Mouse (Mus musculus) splenic B cell, adult 2 months (primary cell): ENCODE measurements at regions not wholly inside any gene's neighbourhood (a gene's known extent, or its start where the extent isn't known, plus 50 kb on each side); places are given as distances from the start of the nearest gene placed in this dataset.

Source experiments
- DNase-seq: peaks from one replicate; pipeline ENCODE4 v3.0.0-alpha.2; 2011; ENCODE audit warnings: low read depth, low spot score
- H3K27me3 ChIP-seq: 2 replicates; pipeline ENCODE4 v1.6.1; 2012; ENCODE audit warnings: mild to moderate bottlenecking, low read length, moderate library complexity, mixed read lengths; ENCODE audit not compliant: control insufficient read depth, poor library complexity, insufficient read depth, severe bottlenecking
- H3K36me3 ChIP-seq: 2 replicates; pipeline ENCODE4 v1.6.1; 2012; ENCODE audit warnings: mild to moderate bottlenecking, low read length, moderate library complexity, mixed read lengths; ENCODE audit not compliant: control insufficient read depth, poor library complexity, insufficient read depth, severe bottlenecking

DNA sequence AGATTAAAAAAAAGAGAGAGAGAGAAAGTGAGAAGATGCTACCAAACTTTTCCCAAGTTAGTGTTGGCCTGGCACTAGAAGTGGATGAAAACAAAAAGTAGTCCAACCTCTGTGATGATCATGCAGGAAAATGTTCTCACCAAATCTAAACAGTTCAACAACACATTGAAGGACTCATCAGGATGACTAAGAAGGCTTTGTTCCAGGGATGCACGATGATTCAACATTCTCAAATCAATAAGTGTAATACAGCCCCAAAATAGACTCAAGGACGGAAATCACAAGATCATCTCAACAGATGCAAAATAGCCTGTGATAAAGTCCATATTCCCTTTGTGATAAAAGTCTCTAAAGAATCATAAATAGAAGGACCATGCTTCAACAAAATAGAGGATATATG, 106.3 kb downstream of the Cysltr2 start:
- Histone ChIP-seq H3K36me3 (no peaks in the 10 kb centered on the region), H3K27me3 (no peaks in the 10 kb centered on the region)
- no peak for DNase-seq

DNA sequence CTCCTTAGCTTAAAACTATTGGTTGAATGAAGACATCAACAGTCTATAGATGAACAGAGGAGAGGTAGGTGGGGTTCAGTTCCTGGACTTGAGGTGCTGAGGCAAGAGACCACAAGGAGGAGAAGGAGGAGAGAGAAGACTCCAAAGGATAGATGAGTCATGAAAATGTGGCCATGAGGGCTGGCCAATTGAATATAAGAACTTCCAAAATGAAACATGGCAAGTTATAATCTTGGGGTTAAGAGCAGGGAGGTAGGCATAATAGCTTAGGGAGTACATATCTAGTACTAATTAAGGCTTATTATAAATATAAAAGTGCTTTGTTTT, 109.9 kb downstream of the Cysltr2 start:
- H3K27me3 ChIP-seq, result no peaks in the 10 kb centered on the region
- H3K36me3 ChIP-seq, result no peaks in the 10 kb centered on the region
- no peak for DNase-seq

DNA sequence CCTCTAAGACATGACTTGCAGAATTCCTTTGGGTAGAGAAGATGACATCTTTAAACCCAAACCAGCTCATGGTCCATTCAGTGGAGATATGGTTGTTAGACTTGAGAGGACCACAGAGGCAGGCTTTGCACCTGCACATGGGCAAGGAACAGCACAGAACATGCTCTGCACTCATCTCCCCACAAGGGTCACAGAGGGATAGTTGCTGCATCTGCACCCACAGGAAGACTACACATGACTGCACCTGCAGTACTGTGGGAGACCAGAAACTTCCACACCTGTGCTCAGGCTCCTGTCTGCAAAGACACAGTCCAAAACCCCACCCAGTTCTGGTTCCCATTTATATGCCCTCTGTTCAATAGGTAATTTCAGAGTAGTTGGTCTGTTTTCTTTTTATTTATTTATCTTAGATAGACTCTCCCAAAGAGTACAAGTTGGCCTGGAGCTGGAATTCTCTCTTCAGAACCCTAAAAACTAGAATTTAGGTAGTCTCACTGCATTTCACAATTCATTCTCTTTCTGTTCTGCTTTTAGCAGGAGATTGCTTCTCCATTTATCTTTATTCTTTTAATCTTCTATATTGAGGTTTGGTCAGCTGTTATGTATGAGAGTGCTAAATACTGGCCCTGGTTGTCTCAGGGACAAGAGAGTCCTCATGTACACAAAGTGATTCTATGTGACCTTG, 110.4 kb downstream of the Cysltr2 start:
- Histone ChIP-seq H3K36me3 (no peaks in the 10 kb centered on the region), H3K27me3 (no peaks in the 10 kb centered on the region)
- DNase-seq, result peak; percentile 22

DNA sequence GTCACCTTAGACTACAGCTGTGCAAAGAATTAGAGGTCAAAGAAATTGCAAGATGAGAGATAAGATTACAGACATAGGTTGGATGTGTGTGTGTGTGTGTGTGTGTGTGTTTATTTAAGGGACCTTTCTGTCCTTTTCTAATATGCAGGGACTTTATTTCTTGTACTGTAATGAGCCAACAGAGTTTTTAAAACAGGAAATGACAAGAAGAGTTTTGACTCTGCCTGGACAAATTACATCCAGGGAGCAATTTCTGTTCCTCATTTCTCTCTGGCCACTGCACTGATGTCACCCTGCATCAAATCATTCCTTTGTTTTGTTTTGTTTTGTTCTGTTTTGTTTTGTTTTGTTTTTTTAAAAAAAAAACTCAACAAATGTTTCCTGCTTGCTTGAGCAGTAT, 115.3 kb downstream of the Cysltr2 start:
- DNase-seq, result peak; percentile 4
- H3K36me3 ChIP-seq, result no peaks in the 10 kb centered on the region
- H3K27me3 ChIP-seq, result no peaks in the 10 kb centered on the region

DNA sequence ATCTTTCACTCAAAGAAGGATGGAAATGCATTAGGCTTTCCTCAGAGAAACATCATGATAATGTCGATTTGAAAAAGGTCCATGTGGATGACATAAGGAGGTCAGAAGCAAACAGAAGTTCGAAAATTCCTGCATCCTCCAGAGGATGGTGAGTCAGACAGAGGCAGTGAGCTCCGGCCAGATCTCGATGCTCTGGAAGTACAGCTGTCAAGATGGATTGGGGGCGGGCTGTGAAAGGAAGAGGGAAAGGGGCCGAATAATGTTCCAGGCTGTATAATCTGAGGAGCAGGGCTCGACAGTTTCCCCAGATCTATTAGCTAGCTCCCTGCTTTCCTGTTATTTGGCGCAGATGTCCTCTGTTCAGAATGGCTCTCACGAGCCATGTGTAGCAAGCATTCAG, 116.6 kb downstream of the Cysltr2 start:
- Histone ChIP-seq H3K27me3 (no peaks in the 10 kb centered on the region), H3K36me3 (no peaks in the 10 kb centered on the region)
- no peak for DNase-seq

DNA sequence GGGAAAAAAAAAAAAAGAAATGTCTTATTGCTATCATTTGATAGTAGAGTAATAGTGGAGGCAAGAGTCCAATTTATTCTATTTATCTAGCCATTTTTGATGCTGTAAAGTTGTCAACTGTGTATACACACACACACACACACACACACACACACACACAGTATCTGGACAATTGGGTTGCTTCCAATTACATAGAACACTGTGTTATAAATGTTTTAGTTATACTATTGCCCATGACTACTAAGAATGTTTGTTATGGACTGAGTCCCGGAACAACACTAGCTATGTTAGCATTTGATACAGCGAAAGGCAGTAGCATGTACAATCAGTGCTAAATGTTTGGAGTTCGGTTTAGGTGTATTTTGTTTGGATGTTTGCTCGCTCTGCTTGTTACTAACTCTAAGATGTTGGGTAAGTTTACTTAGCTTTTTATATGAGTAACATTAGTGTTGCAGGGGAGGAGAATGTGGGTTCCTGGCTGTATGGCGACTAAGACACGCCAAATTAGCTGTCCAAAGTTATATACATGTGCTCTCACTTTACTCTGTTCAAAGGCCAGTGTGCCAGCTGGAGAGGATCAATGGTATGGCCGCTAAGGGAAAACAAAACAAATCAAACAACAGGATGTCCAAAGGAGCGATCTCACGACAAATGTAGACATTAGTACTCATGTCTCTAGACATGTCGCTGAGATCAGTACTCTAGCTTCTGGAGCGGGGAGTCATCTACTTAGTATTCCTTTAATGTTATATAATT, 147.6 kb downstream of the Cysltr2 start:
- no peak for DNase-seq
- Histone ChIP-seq H3K27me3 (no peaks in the 10 kb centered on the region), H3K36me3 (no peaks in the 10 kb centered on the region)

DNA sequence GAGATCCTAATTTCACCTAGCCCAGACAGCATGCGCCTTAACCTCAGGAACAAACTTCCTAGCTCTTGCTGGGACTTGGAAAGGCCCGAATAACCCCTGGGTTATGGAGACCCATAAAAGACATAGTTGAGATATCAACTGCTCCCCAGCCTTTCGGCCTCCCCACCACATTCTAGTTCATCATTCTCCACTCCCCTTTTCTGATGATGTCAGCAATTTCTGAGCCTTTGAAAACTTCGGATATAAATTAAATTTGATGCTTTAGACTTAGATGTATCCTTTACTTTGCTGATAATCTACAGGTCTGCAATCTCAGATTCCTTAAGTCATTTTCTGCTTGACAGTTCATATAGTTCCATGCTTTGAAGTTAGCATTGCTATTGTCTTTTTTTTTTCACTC, 149.3 kb downstream of the Cysltr2 start:
- no peak for DNase-seq
- H3K36me3 ChIP-seq, result no peaks in the 10 kb centered on the region
- no peaks in the 10 kb centered on the region for H3K27me3 ChIP-seq

DNA sequence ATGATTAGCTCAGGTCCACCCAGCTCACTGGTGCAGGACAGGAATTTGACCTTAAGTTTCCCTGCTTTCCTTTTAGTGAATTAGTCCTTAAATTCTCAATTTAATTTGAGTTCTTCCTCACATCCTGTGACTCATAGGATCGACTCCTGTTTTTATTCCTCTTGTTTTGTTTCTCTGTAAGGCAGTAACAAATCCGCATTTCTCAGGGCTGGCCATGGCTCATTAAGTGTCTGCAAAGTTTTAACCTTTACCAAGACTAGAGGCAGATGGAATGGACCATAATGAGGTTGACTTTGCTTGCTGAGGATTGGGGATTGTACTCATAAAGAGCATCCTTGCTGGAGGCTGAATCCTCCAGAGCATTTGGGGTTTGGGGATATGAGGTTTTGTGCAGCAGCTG, 156.6 kb downstream of the Cysltr2 start:
- Histone ChIP-seq H3K36me3 (no peaks in the 10 kb centered on the region), H3K27me3 (no peaks in the 10 kb centered on the region)
- DNase-seq, result no peak

DNA sequence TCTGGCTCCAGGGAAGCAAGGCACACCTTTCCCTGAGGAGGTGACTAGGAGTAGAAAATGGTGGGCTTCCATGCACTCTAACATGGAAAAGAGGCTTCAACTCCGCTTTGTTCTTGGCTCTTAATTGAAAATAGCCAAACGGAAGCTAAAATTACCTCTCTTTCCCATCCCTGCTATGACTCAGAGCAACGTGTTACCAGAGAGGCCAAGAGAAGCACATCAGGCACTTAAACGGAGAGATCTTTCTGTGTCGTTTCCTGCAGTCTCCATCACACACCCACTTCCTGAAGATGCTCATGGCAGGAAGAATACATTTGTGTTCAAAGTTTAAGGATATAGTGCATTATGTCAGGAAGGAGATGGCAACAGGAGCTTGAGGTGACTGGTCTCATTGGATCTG, 159.3 kb downstream of the Cysltr2 start:
- DNase-seq, result no peak
- Histone ChIP-seq H3K36me3 (no peaks in the 10 kb centered on the region), H3K27me3 (no peaks in the 10 kb centered on the region)

DNA sequence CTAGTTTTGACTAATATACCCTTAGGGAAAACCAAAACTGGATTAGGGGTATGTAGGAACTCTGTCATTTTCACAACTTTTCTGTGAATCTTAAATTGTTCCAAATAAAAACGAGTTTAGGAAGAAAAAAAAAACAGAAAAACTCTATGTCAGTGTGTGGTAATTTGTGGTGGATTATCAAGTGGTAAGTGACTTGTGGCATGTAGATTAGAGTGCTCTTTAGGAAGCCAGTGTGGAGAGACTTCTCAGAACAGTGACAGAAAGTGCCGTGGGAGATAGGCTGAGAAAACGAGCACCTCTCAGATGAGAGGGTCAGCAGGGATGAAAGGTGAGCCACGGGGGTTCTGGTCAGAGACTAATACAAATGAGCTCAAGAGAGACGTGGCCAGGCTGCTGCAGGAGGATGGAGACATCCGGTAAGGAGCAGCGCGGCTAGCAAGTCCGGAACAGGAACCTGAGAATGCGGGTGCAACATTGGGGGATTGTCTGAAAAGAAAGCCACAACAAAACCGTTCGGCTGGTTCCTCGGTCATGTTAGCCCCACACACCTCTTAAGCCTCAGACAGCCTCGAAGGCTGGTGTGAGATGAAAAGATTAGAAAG, 161.3 kb downstream of the Cysltr2 start:
- no peak for DNase-seq
- no peaks in the 10 kb centered on the region for H3K27me3 ChIP-seq
- no peaks in the 10 kb centered on the region for H3K36me3 ChIP-seq

DNA sequence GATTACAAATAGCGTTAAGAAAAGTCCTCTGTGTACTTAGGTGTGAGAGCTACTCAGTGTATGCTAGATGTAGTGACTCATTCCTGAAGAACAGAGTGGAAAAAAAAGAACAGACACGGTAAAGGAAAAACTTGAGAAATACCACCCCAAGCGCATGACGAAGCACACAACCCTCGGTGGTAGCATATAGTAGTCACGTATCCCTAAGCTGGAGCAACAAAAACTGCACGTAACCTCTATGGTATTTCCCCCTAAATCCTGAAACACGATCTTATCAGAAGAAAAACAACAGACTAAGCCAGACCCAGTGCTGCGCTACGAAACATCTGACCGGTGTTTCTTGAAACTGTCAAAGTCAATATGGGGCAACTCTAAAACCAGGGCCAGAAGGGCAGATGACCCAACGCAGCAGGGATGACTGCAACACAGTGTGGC, 162.0 kb downstream of the Cysltr2 start:
- H3K27me3 ChIP-seq, result no peaks in the 10 kb centered on the region
- no peak for DNase-seq
- no peaks in the 10 kb centered on the region for H3K36me3 ChIP-seq

DNA sequence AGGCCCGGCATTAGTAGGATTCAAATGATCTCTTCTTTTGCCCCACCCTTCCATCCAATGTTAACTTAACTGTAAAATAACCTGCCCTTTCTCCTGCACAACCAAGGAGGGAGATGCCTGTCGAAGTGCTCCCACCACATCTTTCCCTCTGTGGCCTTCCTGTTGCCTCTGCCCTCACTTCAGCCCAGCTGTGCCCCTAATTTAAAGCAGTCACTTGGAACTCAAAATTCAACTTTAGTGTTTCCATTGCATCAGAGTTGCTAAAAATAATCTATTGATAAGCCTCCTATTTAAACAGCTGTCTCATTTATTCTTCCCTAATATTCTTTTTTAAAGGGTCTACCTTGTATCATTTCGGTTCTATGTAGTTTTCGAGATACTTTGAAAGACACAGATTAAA, 163.1 kb downstream of the Cysltr2 start:
- no peak for DNase-seq
- Histone ChIP-seq H3K27me3 (no peaks in the 10 kb centered on the region), H3K36me3 (no peaks in the 10 kb centered on the region)

DNA sequence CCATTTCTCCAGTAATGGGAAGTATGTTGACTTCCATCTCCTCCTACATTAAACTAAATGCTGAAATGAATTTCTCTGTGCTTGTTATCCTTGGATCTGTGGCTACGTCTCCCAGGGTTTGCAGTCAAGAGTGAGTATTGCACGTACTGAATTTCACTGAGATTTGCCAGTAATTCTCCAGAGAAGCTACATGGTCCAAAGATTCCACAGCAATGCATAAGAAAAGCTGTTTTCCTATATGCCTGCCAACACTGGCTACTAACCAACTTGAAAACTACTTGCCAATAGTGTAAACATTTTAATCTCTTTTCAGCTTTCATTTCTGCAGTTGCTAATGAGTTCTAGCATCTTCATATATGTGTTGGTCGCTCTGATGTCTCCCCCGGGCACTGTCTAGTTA, 164.4 kb downstream of the Cysltr2 start:
- no peaks in the 10 kb centered on the region for H3K27me3 ChIP-seq
- H3K36me3 ChIP-seq, result no peaks in the 10 kb centered on the region
- DNase-seq, result no peak

DNA sequence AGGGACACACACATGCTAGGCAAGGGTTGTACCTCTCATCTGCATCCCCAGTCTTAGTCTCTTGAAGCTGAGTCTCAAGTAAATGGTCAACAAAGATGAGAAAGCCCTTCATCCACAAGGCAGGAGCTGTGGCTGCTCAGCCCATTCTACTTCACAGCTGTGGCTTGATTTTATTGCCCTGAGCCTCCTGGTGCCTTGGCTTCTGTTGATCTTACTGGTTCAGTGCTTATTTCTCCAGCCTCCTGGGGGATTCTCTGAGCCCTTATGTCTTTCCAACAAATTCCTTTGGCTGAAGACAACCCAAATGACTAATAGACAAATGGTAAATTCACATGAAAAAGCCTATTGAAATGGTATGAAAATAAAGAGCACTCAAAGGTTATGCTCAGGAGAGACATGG, 167.3 kb upstream of the Fndc3a start:
- no peaks in the 10 kb centered on the region for H3K36me3 ChIP-seq
- H3K27me3 ChIP-seq, result no peaks in the 10 kb centered on the region
- DNase-seq, result no peak

DNA sequence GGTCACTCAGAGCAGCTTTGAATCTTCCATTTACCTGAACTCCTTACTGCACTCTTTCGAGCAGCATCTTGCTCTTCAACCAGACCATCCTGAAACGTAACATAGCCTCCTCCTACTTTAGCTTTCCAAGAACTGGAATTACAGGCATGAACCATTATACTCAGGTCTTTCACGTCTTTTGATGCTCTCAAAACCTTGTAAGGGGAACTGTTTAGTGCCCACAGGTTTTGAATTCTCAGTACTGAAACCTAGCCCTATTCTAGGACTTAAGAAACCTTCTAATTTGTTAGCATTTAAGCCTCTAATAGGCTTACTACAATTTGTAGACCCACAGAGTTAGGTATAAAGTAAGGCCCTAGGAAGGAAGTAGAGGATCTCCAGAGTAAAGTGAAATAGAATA, 163.7 kb upstream of the Fndc3a start:
- DNase-seq, result no peak
- H3K36me3 ChIP-seq, result no peaks in the 10 kb centered on the region
- no peaks in the 10 kb centered on the region for H3K27me3 ChIP-seq
